Mouse (Mus musculus) lung, embryonic 14.5 days (tissue): ENCODE measurements at regions not wholly inside any gene's neighbourhood (a gene's known extent, or its start where the extent isn't known, plus 50 kb on each side); places are given as distances from the start of the nearest gene placed in this dataset.

ENCODE experiments used
- ATAC-seq: fragments of 200-750 bp; cut with Nextera tagmentation; 2 replicates; pipeline ENCODE4 v1.8.0; 2017; ENCODE audit warnings: mild to moderate bottlenecking, moderate TSS enrichment, moderate library complexity; ENCODE audit not compliant: insufficient read depth
- DNase-seq: peaks from one replicate; pipeline ENCODE4 v3.0.0-alpha.2; 2015
- H3K27ac ChIP-seq: fragments of 300-500 bp; sonication (generic); 2 replicates; pipeline ENCODE4 v1.5.1; 2014; ENCODE audit warnings: low read depth, mild to moderate bottlenecking, moderate library complexity
- H3K27me3 ChIP-seq: fragments of 300-500 bp; sonication (generic); 2 replicates; pipeline ENCODE4 v1.6.1; 2014; ENCODE audit warnings: low read length, control low read depth; ENCODE audit not compliant: insufficient read depth
- H3K36me3 ChIP-seq: fragments of 300-500 bp; sonication (generic); 2 replicates; pipeline ENCODE4 v1.6.1; 2014; ENCODE audit warnings: control low read depth; ENCODE audit not compliant: insufficient read depth
- H3K4me1 ChIP-seq: fragments of 300-500 bp; sonication (generic); 2 replicates; pipeline ENCODE4 v1.6.1; 2014; ENCODE audit warnings: antibody characterized with exemption, control low read depth; ENCODE audit not compliant: insufficient read depth
- H3K4me2 ChIP-seq: fragments of 300-500 bp; sonication (generic); 2 replicates; pipeline ENCODE4 v1.6.1; 2014; ENCODE audit warnings: mild to moderate bottlenecking
- H3K4me3 ChIP-seq: fragments of 300-500 bp; sonication (generic); 2 replicates; pipeline ENCODE4 v1.5.1; 2014; ENCODE audit warnings: low read depth, low read length
- H3K9ac ChIP-seq: fragments of 300-500 bp; sonication (generic); 2 replicates; pipeline ENCODE4 v1.6.1; 2014
- H3K9me3 ChIP-seq: fragments of 300-500 bp; sonication (generic); 2 replicates; pipeline ENCODE4 v1.6.1; 2016; ENCODE audit warnings: low read depth, low read length, control low read depth
- CTCF ChIP-seq: IDR thresholded peaks from 2 replicates; pipeline ENCODE4 v1.5.1; 2016; ENCODE audit warnings: antibody characterized with exemption, low read depth
- WGBS: fragments of 180-500 bp; shearing (Covaris S2); extraction: QIAGEN DNeasy Blood & Tissue Kit; methylation state at CpG from one replicate; pipeline ENCODE4 v1.1.7; 2014; 5-methylcytosine and 5-hydroxymethylcytosine counted together

DNA sequence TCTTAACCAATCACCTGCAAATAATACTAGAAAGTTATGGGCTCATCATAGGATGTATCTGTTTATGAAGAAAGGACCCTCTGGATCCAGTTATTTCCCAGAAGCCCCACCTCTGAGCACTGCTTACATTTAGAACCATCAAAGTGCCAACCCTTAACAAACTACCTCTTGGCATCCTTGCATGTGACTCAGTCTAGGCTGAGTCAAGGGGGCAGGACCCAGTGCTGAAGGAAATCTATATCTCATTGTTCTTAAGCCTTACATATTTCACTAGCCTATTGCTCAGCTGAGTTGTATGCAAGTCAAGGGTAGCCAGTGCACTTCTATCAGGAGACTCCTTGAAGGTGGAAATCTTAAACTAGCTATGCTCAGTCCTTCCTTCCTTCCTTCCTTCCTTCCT lies 151.6 kb upstream of the Jun start:
- Histone ChIP-seq H3K9ac (no peak overlapping the region), H3K4me2 (no peak overlapping the region), H3K4me1 (no peaks in the 10 kb centered on the region), H3K27ac (no peak overlapping the region), H3K27me3 (no peaks in the 10 kb centered on the region), H3K4me3 (no peak overlapping the region), H3K9me3 (peaks cover 5% of the 10 kb centered on the region; the same call in 1 of the 2 replicates), H3K36me3 (no peaks in the 10 kb centered on the region)
- ATAC-seq (no peak), DNase-seq (no peak)
- no peak for TF ChIP-seq CTCF

GRCm38 (mm10) chr4:95205372-95205771 lies 153.3 kb upstream of the Jun start:
- Histone ChIP-seq H3K4me2 (no peak overlapping the region), H3K27me3 (no peaks in the 10 kb centered on the region), H3K4me1 (no peaks in the 10 kb centered on the region), H3K9me3 (peaks cover 5% of the 10 kb centered on the region; the same call in 1 of the 2 replicates), H3K36me3 (no peaks in the 10 kb centered on the region), H3K27ac (no peak overlapping the region), H3K4me3 (no peak overlapping the region), H3K9ac (no peak overlapping the region)
- TF ChIP-seq CTCF = no peak
- ATAC-seq (no peak), DNase-seq (no peak)
- 72% methylated on average over 1 of the region's 1 CpGs for WGBS

DNA sequence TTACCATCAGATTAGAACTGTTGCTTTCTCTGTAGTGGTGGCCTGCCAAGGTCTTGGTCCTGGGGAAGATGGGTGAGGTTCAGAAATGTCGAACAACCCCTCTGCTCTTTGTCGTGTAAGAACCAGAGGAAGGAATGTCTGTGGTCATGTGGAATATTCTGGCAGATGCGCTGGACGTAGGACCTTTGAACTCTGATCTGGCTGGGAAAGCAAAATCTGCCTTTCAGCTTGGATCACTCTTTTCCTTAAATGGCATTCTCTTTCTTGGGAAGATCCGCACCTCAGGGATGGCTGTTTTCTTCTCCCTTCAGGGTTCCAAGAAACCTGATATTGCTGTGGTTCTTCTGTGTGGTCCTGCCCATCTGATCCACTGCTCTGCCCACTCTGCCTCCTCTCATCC lies 155.8 kb upstream of the Jun start:
- H3K4me2 ChIP-seq = no peak overlapping the region
- no peak overlapping the region for H3K27ac ChIP-seq
- ATAC-seq = no peak
- no peak overlapping the region for H3K9ac ChIP-seq
- no peaks in the 10 kb centered on the region for H3K27me3 ChIP-seq
- no peaks in the 10 kb centered on the region for H3K4me1 ChIP-seq
- H3K36me3 ChIP-seq = no peaks in the 10 kb centered on the region
- WGBS = 69% methylated on average over 5 of the region's 5 CpGs
- peaks cover 5% of the 10 kb centered on the region; the same call in 1 of the 2 replicates for H3K9me3 ChIP-seq
- no peak overlapping the region for H3K4me3 ChIP-seq
- no peak for DNase-seq
- TF ChIP-seq CTCF = no peak

- Histone ChIP-seq H3K4me2 (no peak overlapping the region), H3K4me1 (no peaks in the 10 kb centered on the region), H3K27ac (no peak overlapping the region), H3K4me3 (no peak overlapping the region), H3K27me3 (no peaks in the 10 kb centered on the region), H3K9ac (no peak overlapping the region), H3K9me3 (peaks cover 5% of the 10 kb centered on the region; the same call in 1 of the 2 replicates), H3K36me3 (no peaks in the 10 kb centered on the region)
- no peak for TF ChIP-seq CTCF
- WGBS = 49% methylated on average over 7 of the region's 7 CpGs
- ATAC-seq (no peak), DNase-seq (no peak)
Observed at GRCm38 (mm10) chr4:95208827-95209226, 156.8 kb upstream of the Jun start.

DNA sequence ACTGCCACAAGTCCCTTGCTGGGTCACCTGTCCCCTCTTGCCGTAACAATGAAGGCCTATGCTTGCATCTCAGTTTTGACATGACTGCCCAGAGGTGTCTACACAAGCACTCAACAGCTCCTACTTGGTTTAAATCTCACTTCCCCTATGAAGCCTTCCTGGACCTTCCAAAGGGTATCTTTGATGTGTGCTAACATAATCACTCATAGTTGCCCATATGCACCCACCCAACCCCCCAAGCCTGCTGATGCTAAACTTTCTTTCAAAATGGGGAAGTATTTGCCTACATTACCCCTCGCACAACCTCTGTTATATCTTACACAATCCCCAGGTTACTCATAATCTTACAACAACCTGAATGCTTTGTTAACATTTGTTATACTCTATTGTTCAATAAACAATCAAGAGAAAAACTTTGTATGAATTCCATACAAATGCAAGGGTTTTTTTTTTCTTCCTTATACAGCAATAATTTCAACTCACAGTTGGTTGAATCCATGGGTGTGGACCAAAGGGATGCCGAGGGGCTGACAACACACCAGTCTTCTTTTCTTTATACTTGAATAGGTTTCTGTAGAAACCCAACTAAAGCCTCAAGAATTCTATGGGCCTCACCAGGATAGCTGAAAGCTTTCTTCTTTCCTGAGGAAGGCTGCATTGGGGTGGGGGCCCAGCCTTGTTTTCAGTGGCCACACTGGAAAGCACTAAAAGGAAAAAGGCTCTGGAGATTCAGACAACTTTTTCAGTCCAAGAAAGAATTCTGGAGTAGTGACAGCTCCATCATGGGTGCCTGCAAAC lies 157.5 kb upstream of the Jun start:
- H3K4me1 ChIP-seq = no peaks in the 10 kb centered on the region
- DNase-seq (no peak), ATAC-seq (no peak)
- no peak overlapping the region for H3K9ac ChIP-seq
- WGBS = 86% methylated on average over 3 of the region's 3 CpGs
- H3K27ac ChIP-seq = no peak overlapping the region
- no peaks in the 10 kb centered on the region for H3K27me3 ChIP-seq
- H3K4me3 ChIP-seq = no peak overlapping the region
- TF ChIP-seq CTCF = no peak
- H3K36me3 ChIP-seq = no peaks in the 10 kb centered on the region
- H3K9me3 ChIP-seq = peaks cover 5% of the 10 kb centered on the region; the same call in 1 of the 2 replicates
- no peak overlapping the region for H3K4me2 ChIP-seq

- Histone ChIP-seq H3K27ac (no peak overlapping the region), H3K4me1 (no peaks in the 10 kb centered on the region), H3K9me3 (no peaks in the 10 kb centered on the region), H3K4me3 (no peak overlapping the region), H3K9ac (no peak overlapping the region), H3K4me2 (no peak overlapping the region), H3K27me3 (no peaks in the 10 kb centered on the region), H3K36me3 (no peaks in the 10 kb centered on the region)
- ATAC-seq = no peak
- DNase-seq = no peak
- WGBS = 72% methylated on average over 2 of the region's 2 CpGs
- no peak for TF ChIP-seq CTCF
Observed at GRCm38 (mm10) chr4:95212561-95212960, 160.5 kb upstream of the Jun start.

- Histone ChIP-seq H3K36me3 (no peaks in the 10 kb centered on the region), H3K27ac (no peak overlapping the region), H3K4me2 (no peak overlapping the region), H3K4me3 (no peak overlapping the region), H3K9ac (no peak overlapping the region), H3K9me3 (no peaks in the 10 kb centered on the region), H3K27me3 (no peaks in the 10 kb centered on the region), H3K4me1 (no peaks in the 10 kb centered on the region)
- no peak for TF ChIP-seq CTCF
- no peak for ATAC-seq
- no peak for DNase-seq
- WGBS = 80% methylated on average over 3 of the region's 3 CpGs
Observed at GRCm38 (mm10) chr4:95213026-95213425, 161.0 kb upstream of the Jun start.
